Mouse (Mus musculus) liver, adult 2 months (tissue): Measurements from ENCODE around the gene Xndc1.

Experiments
- CTCF ChIP-seq: fragments of 200-500 bp; IDR thresholded peaks from 2 replicates; pipeline ENCODE4 v1.5.1; 2011; ENCODE audit warnings: low read depth, low read length, control low read depth
- POLR2A ChIP-seq: fragments of 200-500 bp; IDR thresholded peaks from 2 replicates; pipeline ENCODE4 v1.6.1; 2011; ENCODE audit warnings: low read length, control low read depth; ENCODE audit not compliant: insufficient read depth; ENCODE audit errors: extremely low read depth

DNA sequence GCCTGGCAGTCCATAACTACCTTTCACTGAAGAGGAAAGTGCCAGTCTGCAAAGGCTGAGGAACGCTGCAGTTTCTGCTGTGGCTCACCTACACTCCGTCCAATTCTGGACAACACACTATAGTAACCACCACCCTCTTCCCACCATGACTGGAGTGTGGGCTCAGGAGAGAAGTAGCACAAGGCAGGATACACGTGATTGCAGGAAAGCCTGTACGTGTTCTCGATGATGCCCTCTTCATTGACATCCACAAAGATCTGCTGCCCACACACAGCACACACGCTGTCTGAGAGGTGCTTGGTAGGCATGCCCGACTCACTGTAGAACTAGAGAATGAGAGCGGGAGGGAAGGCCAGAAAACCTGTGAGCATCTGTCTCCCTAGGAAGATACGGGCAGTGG lies 41.5 kb upstream of the Xndc1 start:
- TF ChIP-seq CTCF (no peak), POLR2A (no peak)
